Mouse (Mus musculus) CH12.LX (cell line): ENCODE results near the gene Gstp1.

Source experiments
- CHD2 ChIP-seq: IDR thresholded peaks from 2 replicates; pipeline ENCODE4 v1.6.1; 2011; ENCODE audit warnings: low read length, improper control_type of control experiment
- CTCF ChIP-seq, 2 experiments: IDR thresholded peaks in 1 of 2; conservative IDR thresholded peaks in 1 of 2; 2 replicates each; pipeline ENCODE4 v1.5.1; 2011 to 2012; ENCODE audit warnings: low read depth in 2 of 2, low read length in 2 of 2, improper control_type of control experiment in 1 of 2, inconsistent platforms in 1 of 2, mild to moderate bottlenecking in 1 of 2, moderate library complexity in 1 of 2
- POLR2A ChIP-seq: IDR thresholded peaks from 2 replicates; pipeline ENCODE4 v1.6.1; 2011; ENCODE audit warnings: low read depth, mild to moderate bottlenecking, improper control_type of control experiment, low read length
- SMC3 ChIP-seq: IDR thresholded peaks from 2 replicates; pipeline ENCODE4 v1.6.1; 2011; ENCODE audit warnings: low read depth, low read length, improper control_type of control experiment
- UBTF ChIP-seq: IDR thresholded peaks from 2 replicates; pipeline ENCODE4 v1.6.1; 2012; ENCODE audit warnings: low read depth, mild to moderate bottlenecking, inconsistent platforms, low read length, improper control_type of control experiment, moderate library complexity
- USF1 ChIP-seq: IDR thresholded peaks from 2 replicates; pipeline ENCODE4 v1.6.1; 2014; ENCODE audit warnings: low read depth, mild to moderate bottlenecking, inconsistent platforms, low read length, improper control_type of control experiment
- ZMIZ1 ChIP-seq: IDR thresholded peaks from 2 replicates; pipeline ENCODE4 v1.6.1; 2012; ENCODE audit warnings: low read depth, mild to moderate bottlenecking, inconsistent platforms, low read length, improper control_type of control experiment

- TF ChIP-seq SMC3 = no peak
- TF ChIP-seq USF1 = no peak
- TF ChIP-seq POLR2A = no peak
- no peak for TF ChIP-seq CTCF (conservative IDR thresholded peaks at IDR 0.05 in 1 of 2, IDR thresholded peaks at IDR 0.05 in 1 of 2; ENCODE audit: low read depth in 2 of 2, low read length in 2 of 2)
- no peak for TF ChIP-seq UBTF
- TF ChIP-seq ZMIZ1 = no peak
- TF ChIP-seq CHD2 = no peak
These were observed 31.1 kb upstream of the Gstp1 start for GRCm38 (mm10) chr19:4068717-4069410.
